Mouse (Mus musculus): ENCODE data around the gene Tatdn3. TPM values are rescaled to one million over a fixed set of nuclear protein-coding genes. Genes with fewer than 3 reads are reported as not detected.

Gene Tatdn3
- total RNA-seq (2014; fragmentation: Nextera tagmentation) = 33.6 and 53.0 TPM in 2 replicates
- 36.8 and 50.0 TPM in 2 replicates for total RNA-seq (2017)
- polyA plus RNA-seq (2012) = 0.77 and 1.6 TPM in 2 replicates

DNA sequence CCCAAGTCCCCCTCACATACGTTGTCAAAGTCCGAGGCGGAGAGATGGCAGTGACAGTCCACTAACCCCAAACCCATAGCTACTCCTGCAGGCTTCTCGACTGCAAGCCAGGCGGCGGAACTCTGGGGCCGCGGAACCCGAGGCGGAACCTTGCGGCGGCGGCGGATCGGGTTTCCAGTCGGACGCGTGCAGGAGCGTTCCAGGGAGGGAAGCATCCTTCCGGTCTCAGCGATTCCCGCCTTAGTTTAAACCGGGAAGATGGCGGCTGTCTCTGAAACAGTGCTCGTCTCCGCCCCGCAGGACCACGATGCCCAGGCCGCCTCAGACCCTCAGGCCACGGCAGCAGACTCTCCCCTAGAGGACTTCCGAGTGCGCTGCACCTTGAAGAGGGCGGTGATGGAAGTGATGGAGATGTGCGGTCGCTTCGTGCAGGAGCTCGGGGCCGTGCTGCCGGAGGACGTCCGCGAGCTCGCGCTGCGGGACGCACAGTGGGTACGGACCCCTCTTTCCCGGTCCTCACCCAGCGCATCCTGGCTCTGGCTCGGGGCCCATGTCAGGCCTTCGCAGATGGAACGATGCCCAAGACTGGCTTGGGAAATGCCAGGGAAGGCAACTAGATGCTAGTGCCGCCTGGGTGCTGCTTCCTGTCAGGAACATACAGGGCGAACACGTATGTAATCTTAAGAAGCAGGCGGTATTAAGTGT is at the start of gene Tatdn3, which contains the start of gene Nsl1:
Tatdn3 (minus strand) TSS at position 152 of the 705 bp plus-strand sequence.
Nsl1 (plus strand) TSS at position 232 of the 705 bp plus-strand sequence.
- DNase-seq (ENCODE audit: low spot score) (peak; percentile 60), ATAC-seq (ENCODE audit: extremely low read depth, insufficient number of reproducible peaks, low FRiP score, poor library complexity, severe bottlenecking) (peak; percentile 81)
- H3K4me3 ChIP-seq (ENCODE audit: low read depth, low read length) = peak within 1 kb of the TSS; percentile 96
- no peaks in the 10 kb centered on the region for H3K27me3 ChIP-seq (ENCODE audit: insufficient read depth, low read length)
- no peak for TF ChIP-seq GATA2 (IDR thresholded peaks at IDR 0.05; ENCODE audit: borderline replicate concordance, low read depth, low read length)
- no peak for TF ChIP-seq POLR2AphosphoS5 (IDR thresholded peaks at IDR 0.05; ENCODE audit: insufficient replicate concordance, low read depth, low read length)
- no peak for TF ChIP-seq TAL1 (conservative IDR thresholded peaks at IDR 0.05; ENCODE audit: low read depth, low read length)
- TF ChIP-seq CTCF (IDR thresholded peaks at IDR 0.05; ENCODE audit: low read depth, low read length) = no peak
- TF ChIP-seq GATA1 (IDR thresholded peaks at IDR 0.05; ENCODE audit: borderline replicate concordance, low read length) = no peak
- H3K36me3 ChIP-seq (replicated peaks) = peaks cover 51% of the 10 kb centered on the region
- no peaks in the 10 kb centered on the region for H3K9me3 ChIP-seq (replicated peaks)
- peaks cover 30% of the 10 kb centered on the region for H3K4me1 ChIP-seq (ENCODE audit: insufficient read depth, low read depth, low read length)

DNA sequence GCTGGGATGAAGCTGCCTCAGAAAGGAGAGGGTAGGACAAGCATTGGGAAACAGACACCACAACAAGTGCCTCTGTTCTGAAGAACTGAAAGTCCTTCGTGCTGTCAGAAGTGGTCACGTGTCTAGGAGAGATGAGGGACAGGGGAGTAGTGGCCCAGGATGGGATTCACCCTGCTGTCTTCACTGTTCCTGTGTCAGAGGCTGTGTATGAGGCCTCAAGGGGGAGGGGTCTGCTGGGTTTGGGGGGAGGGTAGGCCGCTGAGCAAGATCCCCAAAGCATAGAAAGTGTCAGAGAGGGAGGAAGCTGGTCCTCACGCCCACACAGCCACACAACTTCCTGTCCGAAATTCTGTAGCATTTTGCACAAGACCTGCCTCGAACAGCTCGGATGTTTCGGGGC is 48.4 kb upstream of the Tatdn3 start:
- H3K27me3 ChIP-seq (ENCODE audit: insufficient read depth, low read length) = peaks cover 39% of the 10 kb centered on the region
- peak overlapping the region; percentile 44; the same call in 1 of the 2 replicates for H3K4me3 ChIP-seq (ENCODE audit: low read depth, low read length)
- H3K9me3 ChIP-seq (replicated peaks) = no peaks in the 10 kb centered on the region
- no peak for DNase-seq (ENCODE audit: low spot score)
- peaks cover 37% of the 10 kb centered on the region for H3K4me1 ChIP-seq (ENCODE audit: insufficient read depth, low read depth, low read length)
- TF ChIP-seq TAL1 (conservative IDR thresholded peaks at IDR 0.05; ENCODE audit: low read depth, low read length) = no peak
- TF ChIP-seq GATA1 (IDR thresholded peaks at IDR 0.05; ENCODE audit: borderline replicate concordance, low read length) = no peak
- TF ChIP-seq POLR2AphosphoS5 (IDR thresholded peaks at IDR 0.05; ENCODE audit: insufficient replicate concordance, low read depth, low read length) = no peak
- TF ChIP-seq GATA2 (IDR thresholded peaks at IDR 0.05; ENCODE audit: borderline replicate concordance, low read depth, low read length) = no peak
- TF ChIP-seq CTCF (IDR thresholded peaks at IDR 0.05; ENCODE audit: low read depth, low read length) = no peak
- ATAC-seq (ENCODE audit: extremely low read depth, insufficient number of reproducible peaks, low FRiP score, poor library complexity, severe bottlenecking) = peak; percentile 63
- no peaks in the 10 kb centered on the region for H3K36me3 ChIP-seq (replicated peaks)

DNA sequence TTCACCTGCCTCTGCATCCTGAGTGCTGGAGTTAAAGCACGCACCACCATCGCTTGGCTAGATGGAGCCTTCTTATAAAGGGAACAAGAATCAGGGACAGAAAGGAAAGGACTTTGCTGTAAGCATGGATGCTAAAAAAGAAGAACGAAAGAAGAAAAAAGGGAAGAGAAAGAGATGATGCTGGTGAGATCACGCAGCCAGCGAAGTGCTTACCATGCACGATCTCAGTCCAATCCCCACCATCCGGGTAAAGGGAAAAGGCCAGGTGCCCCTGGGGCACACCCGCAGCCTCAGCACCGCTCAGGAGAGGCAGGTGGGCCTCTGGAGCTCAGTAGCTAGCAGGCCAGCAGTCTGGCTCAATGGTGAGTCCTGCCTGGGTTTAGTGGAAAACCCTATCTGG is 47.2 kb upstream of the Tatdn3 start:
- DNase-seq (ENCODE audit: low spot score) = no peak
- Histone ChIP-seq H3K36me3 (replicated peaks) (no peaks in the 10 kb centered on the region), H3K27me3 (ENCODE audit: insufficient read depth, low read length) (peaks cover 40% of the 10 kb centered on the region), H3K4me1 (ENCODE audit: insufficient read depth, low read depth, low read length) (peaks cover 34% of the 10 kb centered on the region), H3K4me3 (ENCODE audit: low read depth, low read length) (no peak overlapping the region), H3K9me3 (replicated peaks) (no peaks in the 10 kb centered on the region)
- no peak for TF ChIP-seq GATA1 (IDR thresholded peaks at IDR 0.05; ENCODE audit: borderline replicate concordance, low read length)
- TF ChIP-seq TAL1 (conservative IDR thresholded peaks at IDR 0.05; ENCODE audit: low read depth, low read length) = no peak
- no peak for TF ChIP-seq GATA2 (IDR thresholded peaks at IDR 0.05; ENCODE audit: borderline replicate concordance, low read depth, low read length)
- TF ChIP-seq POLR2AphosphoS5 (IDR thresholded peaks at IDR 0.05; ENCODE audit: insufficient replicate concordance, low read depth, low read length) = no peak
- TF ChIP-seq CTCF (IDR thresholded peaks at IDR 0.05; ENCODE audit: low read depth, low read length) = no peak
- no peak for ATAC-seq (ENCODE audit: extremely low read depth, insufficient number of reproducible peaks, low FRiP score, poor library complexity, severe bottlenecking)

DNA sequence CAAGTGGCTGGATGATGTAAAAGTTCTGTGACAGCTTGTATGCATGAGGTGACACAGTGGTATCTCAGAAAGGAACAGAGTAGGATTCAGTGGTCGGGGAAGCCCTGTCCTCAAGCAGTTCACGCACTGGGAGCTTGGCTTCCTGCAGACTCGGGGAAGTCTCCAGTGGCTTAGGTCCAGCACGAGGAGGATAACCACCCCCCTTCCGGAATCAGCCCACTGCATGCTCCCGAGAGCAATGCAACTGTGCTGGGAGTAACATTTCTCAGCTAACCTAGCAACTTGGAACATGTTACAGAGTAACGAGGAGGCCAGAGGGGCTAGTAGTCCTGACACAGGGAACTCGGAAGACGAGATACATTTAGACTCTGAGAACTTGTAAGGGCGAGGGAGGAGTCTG is 44.6 kb upstream of the Tatdn3 start:
- DNase-seq (ENCODE audit: low spot score) (no peak), ATAC-seq (ENCODE audit: extremely low read depth, insufficient number of reproducible peaks, low FRiP score, poor library complexity, severe bottlenecking) (no peak)
- Histone ChIP-seq H3K27me3 (ENCODE audit: insufficient read depth, low read length) (peaks cover 52% of the 10 kb centered on the region), H3K4me3 (ENCODE audit: low read depth, low read length) (no peak overlapping the region), H3K4me1 (ENCODE audit: insufficient read depth, low read depth, low read length) (peaks cover 37% of the 10 kb centered on the region), H3K9me3 (replicated peaks) (no peaks in the 10 kb centered on the region), H3K36me3 (replicated peaks) (no peaks in the 10 kb centered on the region)
- TF ChIP-seq GATA1 (IDR thresholded peaks at IDR 0.05; ENCODE audit: borderline replicate concordance, low read length) (no peak), GATA2 (IDR thresholded peaks at IDR 0.05; ENCODE audit: borderline replicate concordance, low read depth, low read length) (no peak), POLR2AphosphoS5 (IDR thresholded peaks at IDR 0.05; ENCODE audit: insufficient replicate concordance, low read depth, low read length) (no peak), TAL1 (conservative IDR thresholded peaks at IDR 0.05; ENCODE audit: low read depth, low read length) (no peak), CTCF (IDR thresholded peaks at IDR 0.05; ENCODE audit: low read depth, low read length) (no peak)

DNA sequence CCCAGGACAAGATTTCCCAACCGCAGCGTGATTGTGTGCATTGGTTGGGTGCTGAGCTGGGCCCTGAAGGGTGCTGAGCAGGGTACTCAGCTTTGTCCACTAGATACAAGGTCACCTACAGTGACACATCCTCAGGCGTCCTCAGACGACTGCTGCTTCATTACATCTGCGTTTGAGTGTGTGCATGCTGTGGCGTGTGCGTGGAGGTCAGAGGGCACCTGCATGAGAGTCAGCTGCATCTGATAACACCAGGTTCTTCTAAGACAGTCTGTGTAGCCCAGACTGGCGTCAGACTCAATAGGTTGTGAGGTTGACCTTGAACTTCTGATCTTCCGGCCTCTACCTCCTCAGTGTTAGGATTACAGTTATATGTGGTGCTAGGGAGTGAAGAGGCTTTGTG is 42.5 kb upstream of the Tatdn3 start:
- H3K36me3 ChIP-seq (replicated peaks) = no peaks in the 10 kb centered on the region
- DNase-seq (ENCODE audit: low spot score) (no peak), ATAC-seq (ENCODE audit: extremely low read depth, insufficient number of reproducible peaks, low FRiP score, poor library complexity, severe bottlenecking) (no peak)
- peaks cover 63% of the 10 kb centered on the region for H3K27me3 ChIP-seq (ENCODE audit: insufficient read depth, low read length)
- TF ChIP-seq POLR2AphosphoS5 (IDR thresholded peaks at IDR 0.05; ENCODE audit: insufficient replicate concordance, low read depth, low read length) (no peak), TAL1 (conservative IDR thresholded peaks at IDR 0.05; ENCODE audit: low read depth, low read length) (no peak), GATA1 (IDR thresholded peaks at IDR 0.05; ENCODE audit: borderline replicate concordance, low read length) (no peak), CTCF (IDR thresholded peaks at IDR 0.05; ENCODE audit: low read depth, low read length) (no peak), GATA2 (IDR thresholded peaks at IDR 0.05; ENCODE audit: borderline replicate concordance, low read depth, low read length) (no peak)
- H3K9me3 ChIP-seq (replicated peaks) = peaks cover 5% of the 10 kb centered on the region
- H3K4me1 ChIP-seq (ENCODE audit: insufficient read depth, low read depth, low read length) = peaks cover 18% of the 10 kb centered on the region
- H3K4me3 ChIP-seq (ENCODE audit: low read depth, low read length) = no peak overlapping the region

DNA sequence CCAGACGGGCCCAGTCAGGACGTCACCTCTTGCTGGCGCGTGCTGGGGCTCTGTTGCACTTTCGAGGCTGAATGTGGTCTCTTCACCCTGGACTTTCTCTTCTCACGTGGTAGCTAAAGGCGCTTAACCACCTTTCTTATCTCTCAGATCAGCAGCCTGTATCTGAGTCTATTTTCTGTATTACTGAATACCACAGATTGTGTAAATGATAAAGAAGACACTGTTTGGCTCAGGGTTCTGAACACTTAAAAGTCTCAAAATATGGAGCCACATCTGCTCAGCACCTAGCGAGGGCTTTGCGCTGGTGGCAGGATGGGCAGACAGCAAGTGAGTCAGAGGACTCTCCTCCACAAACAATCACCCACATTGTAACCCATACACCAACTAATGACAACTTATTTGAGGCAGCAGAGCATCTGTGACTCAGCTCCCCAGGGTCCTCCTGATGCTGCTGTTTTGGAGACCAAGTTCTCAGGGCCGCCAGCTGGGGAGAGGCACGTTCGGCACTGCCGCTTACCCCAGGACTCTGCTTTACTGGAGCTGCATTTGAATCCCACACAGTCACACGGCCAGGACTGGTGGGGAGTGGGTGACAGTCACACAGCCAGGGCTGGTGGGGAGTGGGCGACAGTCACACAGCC is 40.1 kb upstream of the Tatdn3 start:
- Histone ChIP-seq H3K36me3 (replicated peaks) (no peaks in the 10 kb centered on the region), H3K4me1 (ENCODE audit: insufficient read depth, low read depth, low read length) (peaks cover 24% of the 10 kb centered on the region), H3K9me3 (replicated peaks) (peaks cover 5% of the 10 kb centered on the region), H3K27me3 (ENCODE audit: insufficient read depth, low read length) (peaks cover 68% of the 10 kb centered on the region), H3K4me3 (ENCODE audit: low read depth, low read length) (no peak overlapping the region)
- TF ChIP-seq GATA1 (IDR thresholded peaks at IDR 0.05; ENCODE audit: borderline replicate concordance, low read length) (no peak), TAL1 (conservative IDR thresholded peaks at IDR 0.05; ENCODE audit: low read depth, low read length) (no peak), CTCF (IDR thresholded peaks at IDR 0.05; ENCODE audit: low read depth, low read length) (no peak), GATA2 (IDR thresholded peaks at IDR 0.05; ENCODE audit: borderline replicate concordance, low read depth, low read length) (no peak), POLR2AphosphoS5 (IDR thresholded peaks at IDR 0.05; ENCODE audit: insufficient replicate concordance, low read depth, low read length) (no peak)
- peak; percentile 6; the same call in 1 of the 2 replicates for ATAC-seq (ENCODE audit: extremely low read depth, insufficient number of reproducible peaks, low FRiP score, poor library complexity, severe bottlenecking)
- no peak for DNase-seq (ENCODE audit: low spot score)
